Mouse (Mus musculus) CD4-positive, CD25-positive, alpha-beta regulatory T cell (primary cell): Measurements from ENCODE around the gene Tlnrd1. TPM values are rescaled to one million over a fixed set of nuclear protein-coding genes. Genes with fewer than 3 reads are reported as not detected.

Experiments
- polyA plus RNA-seq: library from polyadenylated mRNA; unstranded; fragments of 100-300 nt; shearing (Covaris generic); gene quantifications from one replicate; pipeline ENCODE4 v1.2.1, GENCODE M21; 2017

Tlnrd1 gene
- polyA plus RNA-seq = 5.7 TPM

DNA sequence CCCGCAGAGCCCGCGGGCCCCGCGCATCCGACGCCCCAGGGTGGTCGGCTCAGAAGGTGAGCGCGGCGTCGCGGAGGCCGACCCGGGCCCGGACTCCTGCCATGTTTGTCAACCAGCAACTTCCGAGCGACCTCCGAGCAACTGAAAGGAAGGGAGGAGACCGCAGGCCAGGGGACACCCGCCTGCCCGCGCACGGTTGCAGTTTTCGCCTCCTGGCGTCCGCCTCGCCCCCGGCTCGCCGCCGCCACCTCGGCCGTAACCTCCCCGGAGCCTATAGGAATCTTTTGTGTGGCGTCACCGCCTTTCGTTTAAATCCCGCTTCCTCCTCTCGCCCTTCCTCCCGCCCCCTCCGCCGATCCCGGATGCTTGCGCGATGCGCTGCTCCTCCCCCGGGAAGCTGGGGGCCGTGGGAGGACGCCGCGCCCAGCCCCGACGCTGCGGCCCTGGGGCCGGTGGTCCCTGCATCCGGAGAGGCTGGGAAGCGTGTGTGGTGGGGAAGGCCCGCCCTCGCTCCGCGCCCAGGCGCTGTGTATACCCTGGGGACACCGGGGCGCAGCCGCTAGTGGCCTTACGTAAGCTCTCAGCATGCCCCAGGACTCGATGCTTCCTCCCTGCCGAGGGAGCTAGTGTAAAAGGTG lies at the start of gene Tlnrd1, which contains the start of gene Mesd:
Gene Tlnrd1, minus strand, starts transcription at position 285 of the 638 bp plus-strand sequence.
Gene Mesd, plus strand, starts transcription at position 446 of the 638 bp plus-strand sequence.

Other genes with a start within 250 kb of the Tlnrd1 start
- gene Il16, start 138.6 kb downstream of the Tlnrd1 start, polyA plus RNA-seq = 426 TPM
- gene Cfap161, start 89.4 kb downstream of the Tlnrd1 start, polyA plus RNA-seq = not detected
- gene Mesd, start 161 bp upstream of the Tlnrd1 start, polyA plus RNA-seq = 55.5 TPM
- gene Cemip, start 202.2 kb upstream of the Tlnrd1 start, polyA plus RNA-seq = 0.12 TPM